Mouse (Mus musculus) limb, embryonic 11.5 days (tissue): Measurements from ENCODE around the gene Gm21962. TPM values are rescaled to one million over a fixed set of nuclear protein-coding genes. Genes with fewer than 3 reads are reported as not detected.
"Not testable (repeated sequence)": the region's sequence is repeated elsewhere in the genome, so short reads cannot be mapped to it uniquely, and the experiment has no call there.

Experiments
- ATAC-seq: fragments of 200-750 bp; cut with Nextera tagmentation; 2 replicates; pipeline ENCODE4 v1.8.0; 2017; ENCODE audit warnings: low read depth; ENCODE audit not compliant: insufficient number of reproducible peaks, low FRiP score, low TSS enrichment
- DNase-seq: peaks from one replicate; pipeline ENCODE4 v3.0.0-alpha.2; 2015; ENCODE audit warnings: low spot score
- H3K27ac ChIP-seq: fragments of 300-500 bp; sonication (generic); replicated peaks from 2 replicates; pipeline ENCODE4 v1.5.1; 2014; ENCODE audit warnings: low read depth, mild to moderate bottlenecking, low read length
- H3K27me3 ChIP-seq: fragments of 300-500 bp; sonication (generic); 2 replicates; pipeline ENCODE4 v1.6.1; 2014; ENCODE audit warnings: mild to moderate bottlenecking, low read length, mixed read lengths; ENCODE audit not compliant: control insufficient read depth, insufficient read depth
- H3K36me3 ChIP-seq: fragments of 300-500 bp; sonication (generic); 2 replicates; pipeline ENCODE4 v1.6.1; 2014; ENCODE audit warnings: mild to moderate bottlenecking, low read length, moderate library complexity, mixed read lengths; ENCODE audit not compliant: control insufficient read depth, insufficient read depth
- H3K4me1 ChIP-seq: fragments of 300-500 bp; sonication (generic); 2 replicates; pipeline ENCODE4 v1.6.1; 2014; ENCODE audit warnings: low read length, mixed read lengths; ENCODE audit not compliant: control insufficient read depth, insufficient read depth
- H3K4me2 ChIP-seq: fragments of 300-500 bp; sonication (generic); 2 replicates; pipeline ENCODE4 v1.6.1; 2014; ENCODE audit warnings: low read depth, mild to moderate bottlenecking, moderate library complexity; ENCODE audit not compliant: severe bottlenecking
- H3K4me3 ChIP-seq: fragments of 300-500 bp; sonication (generic); 2 replicates; pipeline ENCODE4 v1.5.1; 2014; ENCODE audit warnings: low read depth, low read length
- H3K9ac ChIP-seq: fragments of 300-500 bp; sonication (generic); 2 replicates; pipeline ENCODE4 v1.6.1; 2014; ENCODE audit warnings: mild to moderate bottlenecking, low read length
- H3K9me3 ChIP-seq: fragments of 300-500 bp; sonication (generic); 2 replicates; pipeline ENCODE4 v1.6.1; 2016; ENCODE audit warnings: low read length; ENCODE audit not compliant: control insufficient read depth
- WGBS: fragments of 180-500 bp; shearing (Covaris S2); extraction: QIAGEN DNeasy Blood & Tissue Kit; methylation state at CpG from one replicate; pipeline ENCODE4 v1.1.7; 2014; 5-methylcytosine and 5-hydroxymethylcytosine counted together
- polyA plus RNA-seq: library from polyadenylated mRNA; unstranded; fragments of >200 nt; fragmentation: Nextera tagmentation; extraction: Ambion mirVana; gene quantifications from 2 replicates; pipeline ENCODE4 v1.2.1, GENCODE M21; 2014

The Gm21962 gene
- polyA plus RNA-seq: not detected in 2 replicates

GRCm38 (mm10) chr3:137671224-137671623 lies at the start of gene Gm21962:
Gene Gm21962 (plus strand): TSS chr3:137671524.
- DNase-seq, H3K4me3 ChIP-seq, H3K36me3 ChIP-seq, H3K9me3 ChIP-seq, H3K27ac ChIP-seq, H3K27me3 ChIP-seq, H3K4me1 ChIP-seq, H3K9ac ChIP-seq, ATAC-seq, H3K4me2 ChIP-seq: not testable (repeated sequence)
- WGBS: no CpG with 5 or more reads among the region's 3 CpGs

DNA sequence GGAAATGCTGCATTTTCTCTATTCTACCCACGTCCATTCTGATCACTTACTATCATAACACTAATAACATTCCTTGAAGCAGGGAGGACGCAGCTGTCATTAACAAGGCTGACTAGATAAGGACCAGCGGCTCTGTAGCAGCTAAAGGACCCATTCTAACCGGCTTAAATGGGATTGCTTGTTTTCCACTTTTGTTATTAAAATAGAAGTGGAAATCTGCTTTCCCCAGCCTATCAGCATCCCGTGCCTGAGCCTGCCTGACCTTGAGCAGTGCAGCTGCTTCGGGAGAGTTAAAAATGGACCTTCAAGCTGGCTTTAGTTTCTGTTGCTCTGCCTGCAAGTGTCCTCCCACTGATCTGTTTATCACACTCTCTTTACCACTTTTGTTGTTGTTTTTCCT lies 49.2 kb upstream of the Gm21962 start:
- H3K9me3 ChIP-seq: no peaks in the 10 kb centered on the region
- no peak overlapping the region for H3K9ac ChIP-seq
- no peak overlapping the region for H3K4me2 ChIP-seq
- H3K36me3 ChIP-seq: no peaks in the 10 kb centered on the region
- DNase-seq (no peak), ATAC-seq (no peak)
- H3K27me3 ChIP-seq: peaks cover 6% of the 10 kb centered on the region; the same call in 1 of the 2 replicates
- no peak overlapping the region for H3K27ac ChIP-seq
- no peak overlapping the region for H3K4me3 ChIP-seq
- 58% methylated on average over 6 of the region's 6 CpGs for WGBS
- H3K4me1 ChIP-seq: peaks cover 3% of the 10 kb centered on the region; the same call in 1 of the 2 replicates

DNA sequence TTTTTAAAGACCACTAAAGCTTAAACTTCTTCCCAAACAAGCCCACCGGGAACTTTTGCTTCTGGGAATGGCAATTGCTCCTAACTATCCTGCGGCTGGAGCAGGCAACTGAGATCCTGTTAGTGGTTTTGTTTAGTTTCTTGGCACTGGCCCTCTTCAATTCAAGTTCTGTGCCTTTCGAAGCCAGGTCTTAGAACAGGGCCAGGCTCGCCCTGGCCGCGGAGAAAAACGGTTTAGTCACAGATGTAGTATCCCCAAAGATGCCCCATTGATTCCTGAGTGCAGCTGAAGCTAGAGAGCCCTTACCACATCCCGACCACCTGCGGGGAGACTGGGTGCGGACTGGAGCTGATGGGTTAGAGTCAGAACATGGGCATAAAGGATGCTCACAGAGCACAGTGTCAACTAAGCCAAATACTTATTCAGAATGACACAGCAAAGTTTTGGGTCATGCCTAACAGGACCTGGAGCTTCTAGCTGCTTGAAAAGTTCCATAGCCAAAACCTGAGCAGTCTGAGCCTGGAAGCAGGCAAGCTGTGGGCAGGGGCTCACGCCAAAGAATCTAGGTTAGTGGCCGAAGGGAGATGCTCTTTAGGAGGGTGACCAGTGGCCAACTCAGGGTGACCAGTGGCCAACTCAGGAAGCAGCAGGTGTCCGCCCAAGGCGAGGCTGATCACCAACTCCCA lies 48.3 kb upstream of the Gm21962 start:
- no peak overlapping the region for H3K9ac ChIP-seq
- H3K4me1 ChIP-seq: peaks cover 3% of the 10 kb centered on the region; the same call in 1 of the 2 replicates
- peak overlapping the region; percentile 84 for H3K4me2 ChIP-seq
- ATAC-seq (no peak), DNase-seq (no peak)
- 27% methylated on average over 14 of the region's 14 CpGs for WGBS
- no peaks in the 10 kb centered on the region for H3K9me3 ChIP-seq
- H3K4me3 ChIP-seq: peak overlapping the region; percentile 54
- peaks cover 6% of the 10 kb centered on the region; the same call in 1 of the 2 replicates for H3K27me3 ChIP-seq
- H3K27ac ChIP-seq: no peak overlapping the region
- H3K36me3 ChIP-seq: no peaks in the 10 kb centered on the region

GRCm38 (mm10) chr3:137623581-137624362 lies 47.6 kb upstream of the Gm21962 start:
- no peak overlapping the region for H3K27ac ChIP-seq
- peak; percentile 83 for DNase-seq
- peak overlapping the region; percentile 54 for H3K4me3 ChIP-seq

DNA sequence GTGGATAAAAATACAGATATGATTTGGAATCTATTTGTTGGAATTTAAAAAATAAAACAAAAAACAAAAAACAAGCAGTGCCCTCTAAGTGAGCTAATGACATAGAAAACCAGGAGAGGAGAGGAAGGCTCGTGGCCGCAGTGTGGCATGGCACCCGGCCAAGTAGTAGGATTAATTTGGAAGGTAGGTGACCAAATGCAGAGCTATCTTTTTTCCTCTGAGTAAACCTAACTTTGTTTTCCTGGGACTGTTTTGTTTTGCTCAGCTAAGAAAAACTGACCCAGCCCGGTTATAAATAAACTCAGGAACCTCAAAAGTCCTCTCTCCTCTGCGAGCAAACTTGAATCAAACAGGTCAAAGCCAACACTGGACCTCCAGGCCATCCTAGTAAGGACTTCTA lies 46.3 kb upstream of the Gm21962 start:
- Histone ChIP-seq H3K27ac (no peak overlapping the region), H3K4me2 (no peak overlapping the region), H3K9ac (no peak overlapping the region), H3K4me3 (no peak overlapping the region), H3K9me3 (no peaks in the 10 kb centered on the region), H3K4me1 (peaks cover 3% of the 10 kb centered on the region; the same call in 1 of the 2 replicates), H3K36me3 (no peaks in the 10 kb centered on the region), H3K27me3 (peaks cover 6% of the 10 kb centered on the region; the same call in 1 of the 2 replicates)
- 84% methylated on average over 5 of the region's 5 CpGs for WGBS
- DNase-seq (no peak), ATAC-seq (no peak)

More at GRCm38 (mm10) chr3:137623581-137624362, 47.6 kb upstream of the Gm21962 start:
- WGBS: 2% methylated on average over 47 of the region's 47 CpGs
- H3K9me3 ChIP-seq: no peaks in the 10 kb centered on the region
- H3K9ac ChIP-seq: peak overlapping the region; percentile 60
- ATAC-seq: peak; percentile 95
- H3K4me2 ChIP-seq: peak overlapping the region; percentile 84
- peaks cover 3% of the 10 kb centered on the region; the same call in 1 of the 2 replicates for H3K4me1 ChIP-seq
- peaks cover 6% of the 10 kb centered on the region; the same call in 1 of the 2 replicates for H3K27me3 ChIP-seq
- H3K36me3 ChIP-seq: no peaks in the 10 kb centered on the region

DNA sequence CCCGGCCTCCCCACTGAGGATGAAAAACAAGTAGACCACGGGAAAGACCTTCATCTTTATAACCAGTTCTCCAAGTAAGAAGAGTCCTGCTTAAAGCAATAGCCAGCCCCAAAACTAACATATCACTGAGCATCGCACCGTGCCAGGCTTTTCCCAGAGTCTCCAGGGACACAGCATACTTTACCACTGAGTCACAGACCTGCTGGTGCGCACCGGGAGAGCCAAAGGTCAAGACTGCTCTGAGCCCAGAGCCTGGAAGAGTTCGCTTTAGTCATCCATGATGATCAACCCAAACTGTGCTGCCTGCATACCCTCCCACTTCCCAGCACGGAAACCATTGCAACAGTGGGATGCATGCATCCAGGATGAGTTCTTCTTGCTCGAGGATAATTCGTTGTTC lies 37.6 kb upstream of the Gm21962 start:
- Histone ChIP-seq H3K4me1 (no peaks in the 10 kb centered on the region), H3K9ac (no peak overlapping the region), H3K27ac (no peak overlapping the region), H3K9me3 (no peaks in the 10 kb centered on the region), H3K4me3 (no peak overlapping the region), H3K27me3 (no peaks in the 10 kb centered on the region), H3K36me3 (no peaks in the 10 kb centered on the region), H3K4me2 (no peak overlapping the region)
- ATAC-seq: no peak
- 89% methylated on average over 10 of the region's 10 CpGs for WGBS
- no peak for DNase-seq

- ATAC-seq (no peak), DNase-seq (no peak)
- no peaks in the 10 kb centered on the region for H3K36me3 ChIP-seq
- no peak overlapping the region for H3K27ac ChIP-seq
- H3K4me2 ChIP-seq: no peak overlapping the region
- no peak overlapping the region for H3K9ac ChIP-seq
- no peaks in the 10 kb centered on the region for H3K4me1 ChIP-seq
- no peak overlapping the region for H3K4me3 ChIP-seq
- H3K27me3 ChIP-seq: no peaks in the 10 kb centered on the region
- 83% methylated on average over 4 of the region's 4 CpGs for WGBS
- H3K9me3 ChIP-seq: no peaks in the 10 kb centered on the region
Measured at GRCm38 (mm10) chr3:137636571-137636970, 34.8 kb upstream of the Gm21962 start.

DNA sequence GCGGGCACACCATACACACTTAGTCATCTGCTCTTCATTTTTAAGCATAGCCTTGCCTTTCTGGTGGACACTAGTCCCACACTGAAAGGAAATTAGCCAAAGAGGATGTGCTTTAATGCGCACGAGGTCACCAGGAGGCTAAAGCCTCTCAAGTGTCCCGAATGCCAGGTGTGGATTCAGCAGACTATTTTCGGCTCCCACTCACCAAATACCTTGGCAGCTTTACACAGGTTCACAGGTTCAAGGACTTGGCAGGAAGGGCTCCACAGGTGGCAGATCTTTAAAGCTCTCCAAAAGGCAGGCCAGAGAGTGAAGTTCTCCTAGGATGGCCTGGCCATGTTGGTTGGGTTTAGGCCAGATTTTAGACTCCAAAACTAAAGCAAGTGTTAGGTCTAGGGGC lies 30.1 kb upstream of the Gm21962 start:
- Histone ChIP-seq H3K9ac (no peak overlapping the region), H3K36me3 (no peaks in the 10 kb centered on the region), H3K4me1 (peaks cover 11% of the 10 kb centered on the region; the same call in 1 of the 2 replicates), H3K27me3 (no peaks in the 10 kb centered on the region), H3K4me3 (no peak overlapping the region), H3K27ac (no peak overlapping the region), H3K9me3 (no peaks in the 10 kb centered on the region), H3K4me2 (no peak overlapping the region)
- DNase-seq (no peak), ATAC-seq (no peak)
- 77% methylated on average over 5 of the region's 5 CpGs for WGBS
